Mouse (Mus musculus) MEL (cell line): ENCODE measurements around the gene Grap.
A peak's percentile ranks its signal among the peaks of the same experiment; 100 is the strongest.

Experiments used
- CHD2 ChIP-seq: IDR thresholded peaks from 2 replicates; pipeline ENCODE4 v1.6.1; 2011; ENCODE audit warnings: low read length, improper control_type of control experiment
- CTCF ChIP-seq, 3 experiments: IDR thresholded peaks in 2 of 3; conservative IDR thresholded peaks in 1 of 3; 2 replicates each; pipeline ENCODE4 v1.5.1; 2011 to 2012; ENCODE audit warnings: low read length in 3 of 3, low read depth in 2 of 3, mild to moderate bottlenecking in 2 of 3, improper control_type of control experiment in 1 of 3, inconsistent platforms in 1 of 3, mixed read lengths in 1 of 3, moderate library complexity in 1 of 3; ENCODE audit not compliant: control insufficient read depth in 1 of 3, insufficient read depth in 1 of 3, poor library complexity in 1 of 3, severe bottlenecking in 1 of 3
- ELF1 ChIP-seq: IDR thresholded peaks from 2 replicates; pipeline ENCODE4 v1.6.1; 2014; ENCODE audit warnings: low read depth, mild to moderate bottlenecking, inconsistent platforms, low read length, improper control_type of control experiment, moderate library complexity
- EP300 ChIP-seq, 2 experiments: IDR thresholded peaks; 2 replicates each; pipeline ENCODE4 v1.6.1; 2011; ENCODE audit warnings: improper control_type of control experiment in 2 of 2, low read length in 2 of 2, low read depth in 1 of 2, mild to moderate bottlenecking in 1 of 2
- GATA1 ChIP-seq: IDR thresholded peaks from 2 replicates; pipeline ENCODE4 v1.6.1; 2011; ENCODE audit warnings: low read depth, low read length, improper control_type of control experiment
- HCFC1 ChIP-seq: IDR thresholded peaks from 2 replicates; pipeline ENCODE4 v1.6.1; 2012; ENCODE audit warnings: low read depth, mild to moderate bottlenecking, inconsistent platforms, low read length, improper control_type of control experiment, moderate library complexity
- MAZ ChIP-seq: IDR thresholded peaks from 2 replicates; pipeline ENCODE4 v1.6.1; 2012; ENCODE audit warnings: low read depth, mild to moderate bottlenecking, inconsistent platforms, low read length, improper control_type of control experiment
- SIN3A ChIP-seq: IDR thresholded peaks from 2 replicates; pipeline ENCODE4 v1.6.1; 2012; ENCODE audit warnings: low read length, improper control_type of control experiment, inconsistent platforms
- USF1 ChIP-seq: IDR thresholded peaks from 2 replicates; pipeline ENCODE4 v1.6.1; 2014; ENCODE audit warnings: low read depth, mild to moderate bottlenecking, inconsistent platforms, low read length, improper control_type of control experiment, moderate library complexity
- ZKSCAN1 ChIP-seq: IDR thresholded peaks from 2 replicates; pipeline ENCODE4 v1.6.1; 2012; ENCODE audit warnings: low read depth, mild to moderate bottlenecking, inconsistent platforms, low read length, improper control_type of control experiment, moderate library complexity
- ZNF384 ChIP-seq: IDR thresholded peaks from 2 replicates; pipeline ENCODE4 v1.6.1; 2012; ENCODE audit warnings: low read depth, mild to moderate bottlenecking, inconsistent platforms, low read length, improper control_type of control experiment

DNA sequence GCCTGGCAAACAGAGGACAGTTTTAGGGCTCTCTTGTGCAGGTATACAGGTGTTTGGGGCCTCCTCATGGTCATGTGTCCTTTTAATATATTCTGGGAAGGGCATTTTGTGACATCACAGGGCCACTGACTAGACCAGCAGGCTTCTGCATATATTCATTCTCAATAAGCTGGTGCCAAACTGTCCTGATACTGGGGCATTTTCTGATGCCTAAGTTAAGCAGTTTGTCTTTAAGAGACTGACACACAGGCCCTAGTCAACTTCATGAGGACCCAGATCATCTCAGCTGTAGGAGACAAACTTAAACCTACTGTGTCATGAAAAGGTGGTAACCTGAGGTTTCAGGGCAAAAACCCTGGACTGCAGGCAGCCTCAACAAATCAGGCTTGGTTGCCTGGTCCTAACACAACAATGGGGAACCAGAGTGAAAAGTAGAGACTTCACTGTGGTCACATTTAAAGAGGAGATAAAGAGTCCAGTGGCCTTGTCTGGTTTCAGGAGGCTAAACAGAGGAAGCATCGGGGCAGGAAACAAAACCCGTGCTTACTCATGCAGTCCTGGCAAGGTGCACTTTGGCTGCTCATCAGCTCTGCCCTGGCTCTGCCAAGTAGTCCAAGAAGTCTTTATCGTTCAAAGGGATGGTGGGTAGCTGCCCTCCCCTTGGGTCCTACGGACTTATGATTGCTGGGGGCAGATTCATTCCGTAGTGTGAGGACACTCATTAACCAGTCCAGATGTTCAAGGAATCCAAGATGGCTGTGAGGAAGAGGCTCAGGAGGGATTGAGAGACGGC lies 4.9 kb upstream of the Grap start:
- TF ChIP-seq CTCF (IDR thresholded peaks at IDR 0.05 in 2 of 3, conservative IDR thresholded peaks at IDR 0.05 in 1 of 3; ENCODE audit: control insufficient read depth in 1 of 3, insufficient read depth in 1 of 3, low read depth in 2 of 3, low read length in 3 of 3, poor library complexity in 1 of 3, severe bottlenecking in 1 of 3): no peak
- TF ChIP-seq ZKSCAN1: no peak
- TF ChIP-seq CHD2: no peak
- no peak for TF ChIP-seq HCFC1
- TF ChIP-seq ELF1: no peak
- TF ChIP-seq USF1: no peak
- no peak for TF ChIP-seq SIN3A
- TF ChIP-seq ZNF384: no peak
- TF ChIP-seq MAZ: no peak
- TF ChIP-seq GATA1: 0 out of 2 replicates have a peak, but pooled peaks have one; percentile 17
- TF ChIP-seq EP300 (IDR thresholded peaks at IDR 0.05; ENCODE audit: low read depth in 1 of 2, low read length in 2 of 2): peak; percentile 50 to 53; a peak in 3 of 4 replicates
